Mouse (Mus musculus): Measurements from ENCODE around the gene Tom1l2.

- TF ChIP-seq CTCF (IDR thresholded peaks at IDR 0.05; ENCODE audit: low read depth, low read length) (no peak), POLR2A (IDR thresholded peaks at IDR 0.05; ENCODE audit: borderline replicate concordance, low read depth, low read length) (no peak)
Measured at GRCm38 (mm10) chr11:60265271-60265985, 87.3 kb downstream of the Tom1l2 start.

Measured in bone marrow macrophage, adult 2 months (primary cell).